Mouse (Mus musculus): Measurements from ENCODE around the gene Yy1.

Gene Yy1

GRCm38 (mm10) chr12:108855081-108855480 lies 62.3 kb downstream of the Yy1 start:
- in situ Hi-C loops (cut with MboI, MseI) = no loop called here

- in situ Hi-C loops (cut with MboI, MseI) = no loop called here
Observed at GRCm38 (mm10) chr12:108856186-108856585, 63.4 kb downstream of the Yy1 start.

GRCm38 (mm10) chr12:108857109-108857508 lies 64.3 kb downstream of the Yy1 start:
- in situ Hi-C loops (cut with MboI, MseI) = no loop called here

- in situ Hi-C loops (cut with MboI, MseI) = no loop called here
Observed at GRCm38 (mm10) chr12:108857589-108858184, 64.9 kb downstream of the Yy1 start.

GRCm38 (mm10) chr12:108858486-108858885 lies 65.7 kb downstream of the Yy1 start:
- in situ Hi-C loops (cut with MboI, MseI) = no loop called here

- in situ Hi-C loops (cut with MboI, MseI) = no loop called here
Observed at GRCm38 (mm10) chr12:108865007-108865494, 72.3 kb downstream of the Yy1 start.

- in situ Hi-C loops (cut with MboI, MseI) = no loop called here
Observed at GRCm38 (mm10) chr12:108869575-108869974, 76.8 kb downstream of the Yy1 start.
